Mouse (Mus musculus): ENCODE results near the gene Osgep.
A peak's percentile ranks its signal among the peaks of the same experiment; 100 is the strongest.
"Not testable (repeated sequence)": the region's sequence is repeated elsewhere in the genome, so short reads cannot be mapped to it uniquely, and the experiment has no call there.

Osgep gene

DNA sequence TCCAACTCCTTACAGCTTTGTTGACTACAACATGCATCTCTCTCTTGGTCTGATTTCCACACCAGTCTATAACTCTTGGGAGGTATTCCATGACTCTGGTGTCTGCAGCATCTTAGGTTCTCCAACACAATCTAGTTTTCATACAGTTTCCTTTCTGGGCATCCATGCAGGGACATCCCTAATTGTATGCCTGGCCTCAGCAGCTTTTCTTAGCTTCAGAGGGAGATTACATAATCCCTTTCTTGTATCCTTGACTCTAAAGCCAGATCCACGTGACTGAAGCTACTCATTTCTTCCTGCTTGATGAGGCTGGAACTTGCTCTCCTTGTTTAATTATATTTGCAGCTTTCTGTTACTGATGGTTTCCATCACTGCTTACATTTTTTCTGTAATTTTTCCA is 12.0 kb upstream of the Osgep start:
- DNase-seq (ENCODE audit: extremely low spot score, low read depth, low spot score) = no peak

DNA sequence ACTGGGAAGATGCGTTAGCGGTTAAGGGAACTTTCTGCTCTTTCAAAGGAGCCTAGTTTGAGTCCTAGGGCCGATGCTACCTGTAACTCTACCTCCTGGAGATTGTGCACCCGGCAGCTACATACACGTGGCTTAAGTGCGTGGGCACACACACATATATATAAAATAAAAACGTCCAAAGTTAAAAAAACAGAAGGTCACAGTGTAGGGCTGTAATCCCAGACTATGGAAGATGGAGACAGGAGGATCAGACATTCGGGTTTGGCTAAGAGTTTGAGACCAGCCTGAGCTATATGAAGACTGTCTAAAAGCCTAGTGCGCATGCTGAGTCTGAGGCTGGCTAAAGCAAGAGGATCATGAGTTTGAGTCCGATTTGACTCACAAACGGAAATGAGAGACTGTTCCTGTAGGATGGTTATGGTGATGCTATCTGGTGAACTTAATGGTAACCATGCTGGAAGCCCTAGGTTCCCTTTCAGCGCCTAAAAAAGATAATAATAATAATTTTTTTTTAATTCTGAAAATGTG is 6.9 kb upstream of the Osgep start:
- no peak for DNase-seq (ENCODE audit: extremely low spot score, low read depth, low spot score)

DNA sequence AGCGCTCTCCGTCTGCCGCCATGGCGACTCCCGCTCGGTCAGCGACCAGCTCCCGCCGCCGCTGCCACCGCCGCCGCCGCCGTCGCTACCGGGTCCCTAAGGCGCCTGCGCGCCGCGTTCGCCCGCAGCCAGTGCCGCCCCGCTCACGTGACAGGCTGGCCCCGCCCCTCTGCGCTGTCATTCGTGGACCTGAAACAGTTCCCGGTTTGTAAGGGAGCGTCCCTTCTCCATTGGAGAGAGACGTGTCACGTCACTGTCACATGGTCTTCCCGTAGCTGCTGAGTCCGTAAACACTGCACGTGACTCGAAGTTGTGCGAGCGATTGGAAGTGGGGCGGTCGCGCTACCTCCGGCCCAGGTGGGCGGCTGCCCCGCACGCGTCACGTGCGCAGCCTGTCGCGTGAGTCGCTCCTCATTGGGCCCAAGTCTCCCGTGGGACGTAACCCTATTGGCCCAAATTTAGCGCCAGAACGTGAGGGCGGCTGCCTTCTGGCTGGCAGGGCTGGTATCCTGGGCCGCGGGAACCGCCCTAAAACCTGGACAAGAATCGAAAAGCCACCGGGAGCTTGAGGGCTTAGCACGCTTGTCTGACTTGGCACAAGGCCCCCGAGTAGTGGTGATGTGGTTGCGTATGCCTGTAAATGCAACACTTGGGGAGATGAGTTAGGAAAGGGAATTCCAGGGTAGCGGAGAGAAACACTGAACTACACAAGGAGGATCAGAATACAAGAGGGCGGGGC is 6.2 kb upstream of the Osgep start, which contains the start of the genes Pip4p1 and Pnp:
Pip4p1 (minus strand) TSS at position 103 of the 739 bp plus-strand sequence.
Pnp (plus strand) TSS at position 329 of the 739 bp plus-strand sequence.
- DNase-seq (ENCODE audit: extremely low spot score, low read depth, low spot score) = peak; percentile 98

DNA sequence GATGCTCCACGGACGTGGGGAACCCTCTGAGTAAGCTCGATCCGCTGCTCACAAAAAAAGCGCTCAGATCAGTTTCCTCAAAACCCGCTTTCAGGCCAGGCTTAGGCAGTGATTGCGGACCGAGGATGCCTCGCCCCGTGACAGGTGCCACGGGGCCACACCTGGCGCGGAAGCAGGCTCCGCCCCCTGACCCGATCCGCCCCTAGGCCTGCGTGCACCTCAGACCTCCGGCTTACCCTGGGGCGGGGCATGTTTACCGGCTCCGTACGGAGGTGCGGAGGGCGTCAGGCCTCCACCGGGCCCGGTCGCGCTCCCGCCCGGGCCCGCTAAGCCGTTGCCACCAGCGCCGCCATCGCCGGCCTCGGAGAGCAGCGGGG is 5.7 kb upstream of the Osgep start:
- no peak for DNase-seq (ENCODE audit: extremely low spot score, low read depth, low spot score)

DNA sequence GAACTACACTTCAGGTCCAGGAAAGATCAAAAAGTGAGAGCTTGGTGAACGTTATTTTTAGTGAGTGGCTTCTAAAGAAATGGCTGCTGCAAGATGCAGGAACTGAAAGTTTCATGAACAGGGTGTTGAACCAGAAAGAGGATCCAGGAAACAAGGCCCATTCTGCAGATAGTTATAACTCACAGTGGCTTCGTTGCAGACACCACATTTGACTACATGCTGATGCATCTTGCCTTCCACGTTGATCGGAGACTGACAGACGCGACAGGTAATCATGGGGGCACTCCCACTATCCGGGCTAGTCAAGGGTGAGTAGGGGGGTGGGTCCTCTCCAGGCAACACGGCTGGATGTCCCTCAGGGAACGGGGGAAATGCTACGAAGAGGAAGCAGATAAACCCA is 5.3 kb upstream of the Osgep start:
- no peak for DNase-seq (ENCODE audit: extremely low spot score, low read depth, low spot score)

DNA sequence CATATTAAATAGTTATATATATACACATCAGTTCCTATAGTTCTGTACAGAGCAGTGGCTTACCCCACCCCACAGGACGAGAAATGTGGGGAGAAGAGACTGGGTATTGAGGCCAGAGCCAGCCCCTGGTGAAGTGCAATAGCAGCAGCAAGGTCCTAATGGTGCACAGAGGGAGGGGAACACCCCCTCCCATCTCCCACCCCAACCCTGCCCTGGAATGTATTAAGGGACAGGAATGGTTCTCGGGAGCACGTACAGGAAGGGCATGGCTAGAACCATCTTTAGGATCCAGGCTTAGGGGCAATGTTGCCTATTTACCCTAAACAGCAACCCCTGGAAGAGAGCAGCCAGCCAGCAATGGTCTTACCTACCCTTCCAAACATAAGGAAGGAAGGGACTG is 2.7 kb upstream of the Osgep start:
- no peak for DNase-seq (ENCODE audit: extremely low spot score, low read depth, low spot score)

DNA sequence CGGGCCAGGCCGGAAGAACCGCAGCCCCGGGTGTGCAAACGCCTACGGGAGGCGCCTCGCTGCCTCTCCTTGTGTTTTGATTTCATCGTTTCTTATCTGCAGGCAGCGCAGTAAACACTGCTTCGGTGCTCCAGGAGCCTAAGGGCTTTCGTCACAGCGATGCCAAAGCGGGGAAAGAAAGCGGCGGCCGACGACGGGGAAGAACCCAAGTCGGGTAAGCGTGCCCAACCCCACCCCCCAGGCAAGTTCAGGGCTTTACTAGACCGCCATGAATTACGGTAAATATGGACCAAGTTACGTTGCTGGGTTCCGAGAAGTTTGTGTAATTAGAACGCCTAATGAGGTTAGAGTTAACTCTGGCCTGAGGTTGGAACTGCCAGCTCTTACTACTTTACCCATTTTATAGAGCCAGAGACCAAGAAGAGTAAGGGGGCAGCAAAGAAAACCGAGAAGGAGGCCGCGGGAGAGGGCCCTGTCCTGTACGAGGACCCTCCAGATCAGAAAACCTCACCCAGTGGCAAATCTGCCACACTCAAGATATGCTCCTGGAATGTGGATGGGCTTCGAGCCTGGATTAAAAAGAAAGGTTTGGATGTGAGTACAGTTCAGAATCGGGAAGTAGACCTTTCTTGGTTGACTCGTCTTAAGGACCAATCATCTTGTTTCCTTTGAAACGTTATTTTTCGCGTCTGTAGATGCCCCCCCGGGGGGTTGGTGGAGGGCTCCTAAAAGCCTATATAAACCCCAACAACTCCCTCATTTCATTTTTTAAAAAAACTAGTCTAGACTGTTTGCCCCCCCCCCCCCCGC is 623 bp upstream of the Osgep start:
- no peak for DNase-seq (ENCODE audit: extremely low spot score, low read depth, low spot score)

DNA sequence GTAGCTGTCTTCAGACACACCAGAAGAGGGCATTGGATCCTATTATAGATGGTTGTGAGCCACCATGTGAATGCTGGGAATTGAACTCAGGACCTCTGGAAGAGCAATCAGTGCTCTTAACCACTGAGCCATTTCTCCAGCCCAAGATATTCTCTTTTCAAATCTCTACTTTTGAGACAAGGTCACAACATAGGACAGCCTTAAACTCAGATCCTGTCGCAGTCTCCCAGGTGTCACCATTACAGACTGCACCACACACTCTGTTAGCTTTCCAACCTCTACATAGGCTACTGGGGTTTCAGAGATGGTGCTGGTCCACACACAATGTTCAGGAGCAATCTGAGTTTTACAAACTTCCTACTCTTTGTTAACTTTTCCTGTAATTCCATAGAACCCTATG is 1.3 kb downstream of the Osgep start:
- DNase-seq (ENCODE audit: extremely low spot score, low read depth, low spot score) = not testable (repeated sequence)

DNA sequence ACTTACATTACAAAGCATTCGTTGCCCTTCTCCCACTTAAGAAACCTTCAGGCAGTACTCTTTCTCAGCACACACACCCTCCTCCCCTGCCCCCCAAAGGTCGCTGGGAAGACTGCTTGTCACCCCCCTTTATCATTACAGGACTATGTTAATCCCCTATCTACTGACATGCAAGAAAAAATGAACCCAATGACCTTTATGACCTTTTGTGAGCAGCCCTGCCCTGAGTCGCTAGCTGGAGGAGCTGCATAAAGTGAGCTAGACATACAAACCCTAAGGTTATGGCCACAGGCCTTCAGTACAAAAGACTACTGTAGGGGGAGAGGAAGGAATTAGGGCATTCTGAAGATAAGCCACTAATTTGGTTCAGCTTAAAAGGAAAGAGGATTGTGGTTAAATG is 13.3 kb downstream of the Osgep start:
- no peak for DNase-seq (ENCODE audit: extremely low spot score, low read depth, low spot score)

DNA sequence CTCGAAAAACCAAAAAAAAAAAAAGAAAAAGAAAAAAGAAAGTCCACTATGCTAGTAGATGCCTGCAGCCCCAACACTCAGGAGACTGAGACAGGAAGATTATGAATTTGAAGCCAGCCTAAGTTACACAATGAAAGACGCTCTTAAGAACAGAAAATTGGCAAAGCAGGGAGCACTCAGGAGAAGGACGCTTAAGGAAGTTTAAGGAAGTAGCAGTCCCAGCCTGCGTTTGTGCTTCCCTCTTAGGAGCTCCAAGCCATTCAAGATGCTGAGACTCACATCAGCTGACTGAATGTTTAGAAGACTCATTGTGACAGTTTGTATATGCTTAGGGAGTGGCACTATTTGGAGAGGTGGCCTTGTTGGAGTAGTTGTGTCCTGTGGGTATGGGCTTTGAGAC is 16.6 kb downstream of the Osgep start:
- no peak for DNase-seq (ENCODE audit: extremely low spot score, low read depth, low spot score)

DNA sequence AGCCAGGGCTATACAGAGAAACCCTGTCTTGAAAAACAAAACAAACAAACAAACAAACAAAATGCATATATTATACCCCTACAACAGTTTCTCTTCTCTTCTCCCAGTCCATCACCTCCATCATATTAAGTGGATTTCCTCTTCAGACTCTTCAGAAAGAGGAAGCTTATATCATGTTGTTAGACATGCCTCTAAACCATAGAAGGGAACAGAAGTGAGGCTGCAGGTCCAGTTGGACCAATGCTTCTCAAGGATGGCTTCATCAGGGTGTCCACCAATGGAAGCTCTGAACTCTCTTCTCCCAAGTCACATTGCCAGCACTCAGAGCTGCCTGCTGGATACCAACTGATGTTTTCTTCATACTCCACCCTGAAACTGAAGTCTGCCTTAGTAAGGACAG is 19.4 kb downstream of the Osgep start:
- not testable (repeated sequence) for DNase-seq (ENCODE audit: extremely low spot score, low read depth, low spot score)

DNA sequence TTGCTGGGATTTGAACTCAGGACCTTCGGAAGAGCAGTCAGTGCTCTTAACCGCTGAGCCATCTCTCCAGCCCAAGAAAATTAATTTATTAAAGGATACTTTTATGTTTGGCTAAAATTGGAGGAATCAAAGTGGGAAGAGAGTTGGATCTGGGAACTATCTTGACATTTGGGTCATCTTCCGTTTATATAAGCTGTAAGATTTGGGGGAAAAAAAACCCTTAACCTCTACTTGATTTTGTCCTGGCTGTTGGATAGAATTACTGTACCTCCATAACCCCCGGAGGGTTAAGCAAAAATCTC is 19.9 kb downstream of the Osgep start:
- DNase-seq (ENCODE audit: extremely low spot score, low read depth, low spot score) = no peak

DNA sequence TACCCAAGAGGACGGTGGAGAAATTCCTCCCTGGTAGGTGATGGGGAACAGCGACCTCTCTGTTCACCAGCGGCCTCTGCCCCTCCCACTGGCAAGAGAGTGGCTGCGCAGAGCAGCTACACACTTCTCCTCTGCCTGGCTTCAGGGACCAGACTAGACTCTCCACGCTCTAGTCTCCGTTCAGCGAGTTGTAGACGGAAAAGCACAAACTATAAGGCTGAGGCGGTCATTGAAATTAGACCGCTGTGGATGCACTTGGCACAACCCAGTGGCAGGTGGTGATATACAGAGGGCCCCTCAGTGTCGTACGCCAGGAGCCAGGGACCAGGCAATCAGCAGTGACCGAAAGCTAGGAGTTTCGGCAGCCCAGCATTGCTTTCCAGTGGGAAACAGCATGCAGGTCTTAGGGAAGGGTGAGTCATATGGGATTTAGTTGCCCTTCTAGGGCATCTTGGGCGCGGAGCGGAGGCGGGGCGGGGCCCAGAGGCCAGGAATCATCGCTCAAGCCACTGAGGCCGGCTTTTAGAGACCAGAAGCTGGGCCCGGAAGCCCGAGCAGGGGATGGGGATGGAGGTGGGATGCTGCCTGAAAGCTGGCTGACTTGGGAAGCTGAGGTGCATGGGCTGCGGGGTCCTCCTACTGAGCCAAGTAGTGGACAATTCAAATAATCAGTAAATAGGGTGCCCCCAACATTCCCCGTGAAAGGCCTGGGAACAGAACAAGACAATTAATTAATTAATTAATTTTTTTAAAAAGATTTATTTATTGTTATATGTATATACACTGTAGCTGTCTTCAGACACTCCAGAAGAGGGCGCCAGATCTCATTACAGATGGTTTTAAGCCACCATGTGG is 20.5 kb downstream of the Osgep start:
- DNase-seq (ENCODE audit: extremely low spot score, low read depth, low spot score) = no peak

DNA sequence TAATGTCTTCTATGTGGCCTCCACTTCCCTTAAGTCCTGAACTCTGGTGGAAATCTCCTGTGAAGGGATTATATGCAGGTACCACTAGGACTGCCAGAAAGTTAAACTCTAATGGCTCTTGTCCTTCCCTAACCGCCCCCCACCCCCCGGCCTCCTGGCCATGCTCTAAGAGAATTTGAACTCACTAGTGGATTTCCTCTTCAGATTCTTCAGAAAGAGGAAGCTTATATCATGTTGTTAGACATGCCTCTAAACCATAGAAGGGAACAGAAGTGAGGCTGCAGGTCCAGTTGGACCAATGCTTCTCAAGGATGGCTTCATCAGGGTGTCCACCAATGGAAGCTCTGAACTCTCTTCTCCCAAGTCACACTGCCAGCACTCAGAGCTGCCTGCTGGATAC is 26.7 kb downstream of the Osgep start:
- not testable (repeated sequence) for DNase-seq (ENCODE audit: extremely low spot score, low read depth, low spot score)

DNA sequence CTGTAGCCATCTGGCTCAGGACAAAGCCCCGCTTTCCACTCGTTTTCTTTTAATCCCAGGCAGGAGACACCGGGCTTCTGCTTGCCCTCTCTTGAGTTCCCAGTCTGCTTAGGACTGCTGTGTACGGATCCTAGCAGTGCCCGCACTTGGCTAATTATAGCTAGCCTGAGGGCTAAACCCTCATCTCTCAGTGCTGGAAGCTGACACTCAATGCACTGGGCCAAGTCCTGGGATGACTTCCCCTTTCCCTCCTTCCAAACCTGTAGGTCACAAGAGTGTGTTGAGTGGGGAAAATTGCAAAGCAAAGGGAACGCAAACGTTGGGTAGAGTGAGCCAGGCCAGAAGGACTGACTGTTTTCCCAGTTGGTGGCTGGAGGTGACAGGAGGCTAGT is 27.3 kb downstream of the Osgep start, which contains the start of gene Klhl33:
Klhl33 (minus strand) TSS at position 134 of the 392 bp plus-strand sequence.
- DNase-seq (ENCODE audit: extremely low spot score, low read depth, low spot score) = no peak

DNA sequence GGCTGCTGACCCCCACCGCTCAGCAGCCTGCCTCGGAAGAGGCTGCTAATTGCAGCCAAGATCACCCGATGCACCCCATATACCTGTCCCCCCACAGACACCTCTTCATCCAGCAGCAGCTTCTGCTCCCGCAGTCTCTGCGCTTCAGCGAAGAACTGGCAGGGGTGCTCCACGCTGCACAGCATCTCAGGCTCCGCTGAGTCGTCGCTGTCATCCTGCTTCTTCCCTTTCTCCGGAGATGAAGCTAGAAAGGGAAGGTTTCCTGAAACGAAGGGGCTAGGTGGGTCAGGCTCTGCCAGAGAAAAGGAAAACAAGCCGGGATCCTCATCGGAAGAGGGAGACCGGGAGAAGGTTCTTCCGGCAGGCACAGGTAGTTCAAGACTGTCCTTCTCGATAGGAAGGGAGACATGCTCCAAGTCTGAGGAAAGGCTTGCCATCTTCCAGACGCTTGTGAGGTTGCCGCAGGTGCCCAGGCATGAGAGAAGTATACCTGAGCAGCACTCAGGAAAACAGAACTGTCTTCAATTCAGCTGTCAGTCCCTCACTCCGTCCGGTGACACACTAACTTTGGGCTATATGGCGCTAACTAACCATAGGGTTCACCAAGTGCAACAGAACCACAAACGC is 27.8 kb downstream of the Osgep start:
- DNase-seq (ENCODE audit: extremely low spot score, low read depth, low spot score) = no peak

DNA sequence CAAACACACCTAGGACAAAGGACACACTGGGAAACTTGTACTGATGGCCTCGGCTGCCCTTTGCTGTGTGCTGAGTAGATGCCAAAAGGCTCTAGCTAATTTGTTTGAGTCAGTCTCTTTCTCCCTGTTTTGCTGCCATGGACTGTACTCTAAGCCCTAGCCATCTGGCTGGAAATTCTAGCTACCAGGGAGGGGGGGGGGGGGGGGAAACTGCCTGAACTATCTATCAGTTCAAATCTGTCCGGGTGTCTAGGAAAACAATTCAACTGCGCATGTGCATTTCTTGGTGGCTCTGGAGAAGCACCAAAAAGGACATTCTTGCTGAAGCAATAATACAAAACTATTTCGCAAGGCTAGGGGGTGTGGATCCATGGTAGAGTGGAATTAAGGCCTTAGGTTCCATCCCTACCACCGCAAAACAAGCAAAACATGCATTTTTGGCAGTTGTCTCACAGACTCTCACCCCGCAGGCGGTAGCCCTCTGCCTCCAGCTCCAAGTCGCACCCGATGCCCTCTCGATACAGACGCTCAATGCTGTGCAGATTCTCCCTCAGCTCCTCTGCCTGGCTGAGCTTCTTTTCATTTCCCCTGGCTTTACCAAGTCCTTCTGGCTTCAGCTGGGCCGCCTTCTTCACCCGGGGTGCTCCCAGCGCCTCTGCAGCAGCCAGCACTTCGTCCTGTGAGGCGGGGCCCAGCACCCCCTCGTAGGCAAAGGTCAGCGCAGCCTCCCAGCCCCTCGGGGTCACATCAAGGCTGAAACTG is 28.5 kb downstream of the Osgep start:
- DNase-seq (ENCODE audit: extremely low spot score, low read depth, low spot score) = no peak

DNA sequence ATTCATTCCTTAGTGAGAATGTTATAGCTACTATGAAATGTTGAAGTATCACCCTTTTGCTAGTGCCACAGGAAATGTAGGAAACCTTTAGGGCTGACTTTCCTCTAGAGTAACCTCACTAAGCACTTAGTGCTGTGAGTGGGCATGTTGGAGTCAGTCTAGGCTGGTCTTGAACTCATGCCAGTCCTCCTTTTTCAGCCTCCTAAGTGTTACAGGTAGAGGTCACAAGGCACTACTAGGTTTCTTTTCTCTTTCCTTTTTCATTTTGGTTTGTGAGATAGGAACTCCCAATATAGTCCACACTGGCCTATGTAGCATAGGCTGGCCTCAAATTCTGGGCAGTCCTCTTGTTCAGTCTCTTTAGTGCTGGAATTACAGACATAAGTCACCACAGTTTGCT is 29.3 kb downstream of the Osgep start:
- DNase-seq (ENCODE audit: extremely low spot score, low read depth, low spot score) = no peak

DNA sequence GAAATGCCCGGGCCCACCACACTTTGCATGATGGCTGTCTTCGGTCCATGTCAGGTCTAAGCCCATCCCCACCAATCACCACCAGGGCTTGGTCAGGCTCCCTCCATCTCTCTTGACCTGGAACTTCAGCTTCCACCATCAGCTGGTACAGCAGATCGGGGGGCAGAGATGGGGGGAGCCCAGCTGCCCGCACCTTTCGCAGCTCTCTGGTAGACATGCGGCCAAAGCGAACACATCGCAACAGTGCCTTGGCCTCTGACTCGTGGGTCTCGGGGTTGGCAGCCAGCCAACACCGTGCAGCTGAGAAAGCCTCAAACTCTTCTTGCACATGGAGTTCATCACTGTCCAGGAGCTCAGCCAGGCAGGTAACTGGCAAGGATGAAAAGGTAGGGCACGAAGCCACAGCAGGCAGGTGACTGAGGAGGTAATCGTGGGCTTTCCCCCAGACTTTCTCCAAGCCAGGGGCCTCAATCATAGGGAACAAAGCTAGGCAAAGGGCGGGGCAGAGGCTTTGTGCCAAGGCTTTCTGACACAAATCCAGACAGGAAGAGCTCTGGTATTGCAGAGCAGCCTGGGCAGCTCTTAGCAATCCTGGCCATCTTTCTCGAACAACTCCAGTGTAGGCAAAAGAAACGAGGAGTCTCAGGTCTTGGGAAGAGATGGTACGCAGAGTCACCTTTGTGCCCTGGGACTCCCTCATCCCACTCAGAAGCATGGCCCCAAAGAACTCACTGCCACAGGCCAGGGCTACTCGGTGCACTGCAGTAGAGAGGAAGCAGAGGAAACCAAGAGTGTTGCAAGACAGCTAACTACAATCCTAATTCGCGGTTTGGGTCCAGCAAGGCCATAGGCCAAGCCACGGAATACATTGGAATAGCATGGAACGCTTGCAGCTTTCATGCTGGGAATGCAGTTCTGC is 31.9 kb downstream of the Osgep start:
- DNase-seq (ENCODE audit: extremely low spot score, low read depth, low spot score) = no peak
